Mouse (Mus musculus) spleen, embryonic (tissue): ENCODE results near the gene Hnrnpf.

ENCODE experiments used
- CTCF ChIA-PET: fragments of 350-600 bp; sonication (Branson Sonifier 250); formaldehyde crosslinking; loops from one replicate; lab custom pipeline; 2022; lab: Charles Lee

The Hnrnpf gene

GRCm38 (mm10) chr6:117890257-117890656 is 9.9 kb upstream of the Hnrnpf start:
- CTCF ChIA-PET: no interaction called here

- CTCF ChIA-PET: interaction anchor here (0.8 to 1.7 kb wide), 2 partner anchors 10 to 17 kb away, joined by 3 read pairs; no protein-coding TSS in a partner anchor
These were observed 8.6 kb upstream of the Hnrnpf start for GRCm38 (mm10) chr6:117891369-117892160.

GRCm38 (mm10) chr6:117892386-117892785 is 7.7 kb upstream of the Hnrnpf start:
- CTCF ChIA-PET: interaction anchor here (0.7 to 1.7 kb wide), 2 partner anchors 11 to 20 kb away, joined by 3 read pairs; no protein-coding TSS in a partner anchor

GRCm38 (mm10) chr6:117893435-117893834 is 6.7 kb upstream of the Hnrnpf start:
- CTCF ChIA-PET: no interaction called here

- CTCF ChIA-PET: interaction anchor here (1.1 kb wide), 1 partner anchor 15 kb away, joined by 4 read pairs; no protein-coding TSS in a partner anchor
These were observed 2.3 kb upstream of the Hnrnpf start for GRCm38 (mm10) chr6:117897800-117898199.

- CTCF ChIA-PET: interaction anchor here (0.9 to 1.0 kb wide), 3 partner anchors 10 to 24 kb away, joined by 3 to 6 read pairs (median 4); no protein-coding TSS in a partner anchor
These were observed 1.6 kb downstream of the Hnrnpf start for GRCm38 (mm10) chr6:117901510-117902402.

GRCm38 (mm10) chr6:117902556-117902955 is 2.4 kb downstream of the Hnrnpf start:
- CTCF ChIA-PET: no interaction called here

- CTCF ChIA-PET: interaction anchor here (0.7 to 1.3 kb wide), 2 partner anchors 22 to 85 kb away, joined by 3 to 5 read pairs; no protein-coding TSS in a partner anchor
These were observed 3.7 kb downstream of the Hnrnpf start for GRCm38 (mm10) chr6:117903836-117904235.

- CTCF ChIA-PET: interaction anchor here (0.5 kb wide), 1 partner anchor 1480 kb away, joined by 7 read pairs; no protein-coding TSS in a partner anchor
These were observed 5.3 kb downstream of the Hnrnpf start for GRCm38 (mm10) chr6:117905260-117905930.

- CTCF ChIA-PET: interaction anchor here (0.5 kb wide), 1 partner anchor 1479 kb away, joined by 7 read pairs; no protein-coding TSS in a partner anchor
These were observed 5.9 kb downstream of the Hnrnpf start for GRCm38 (mm10) chr6:117906015-117906531.

- CTCF ChIA-PET: no interaction called here
These were observed 6.6 kb downstream of the Hnrnpf start for GRCm38 (mm10) chr6:117906590-117907271.

GRCm38 (mm10) chr6:117907301-117907978 is 7.3 kb downstream of the Hnrnpf start:
- CTCF ChIA-PET: no interaction called here

- CTCF ChIA-PET: interaction anchor here (0.7 to 1.4 kb wide), 2 partner anchors 17 to 45 kb away, joined by 3 to 7 read pairs; no protein-coding TSS in a partner anchor
These were observed 7.8 kb downstream of the Hnrnpf start for GRCm38 (mm10) chr6:117907979-117908355.

- CTCF ChIA-PET: interaction anchor here (0.7 to 1.4 kb wide), 3 partner anchors 10 to 46 kb away, joined by 3 to 7 read pairs (median 3); no protein-coding TSS in a partner anchor
These were observed 8.3 kb downstream of the Hnrnpf start for GRCm38 (mm10) chr6:117908424-117908900.

GRCm38 (mm10) chr6:117910120-117910661 is 10.1 kb downstream of the Hnrnpf start:
- CTCF ChIA-PET: interaction anchor here (1.1 kb wide), 1 partner anchor 35 kb away, joined by 3 read pairs; no protein-coding TSS in a partner anchor

- CTCF ChIA-PET: interaction anchor here (1.0 kb wide), 1 partner anchor 33 kb away, joined by 4 read pairs; no protein-coding TSS in a partner anchor
These were observed 14.4 kb downstream of the Hnrnpf start for GRCm38 (mm10) chr6:117914541-117914940.

GRCm38 (mm10) chr6:117916205-117916736 is 16.1 kb downstream of the Hnrnpf start:
- CTCF ChIA-PET: interaction anchor here (1.0 kb wide), 1 partner anchor 43 kb away, joined by 3 read pairs; no protein-coding TSS in a partner anchor

- CTCF ChIA-PET: interaction anchor here (0.6 to 1.0 kb wide), 2 partner anchors 44 to 82 kb away, joined by 3 read pairs; no protein-coding TSS in a partner anchor
These were observed 16.8 kb downstream of the Hnrnpf start for GRCm38 (mm10) chr6:117916737-117917426.
